Mouse (Mus musculus) gonadal fat pad, adult 2 months (tissue): ENCODE measurements around the gene Actg2. TPM values are rescaled to one million over a fixed set of nuclear protein-coding genes. Genes with fewer than 3 reads are reported as not detected.
A peak's percentile ranks its signal among the peaks of the same experiment; 100 is the strongest.
"Not testable (repeated sequence)": the region's sequence is repeated elsewhere in the genome, so short reads cannot be mapped to it uniquely, and the experiment has no call there.

Experiments
- DNase-seq: peaks from one replicate; pipeline ENCODE4 v3.0.0-alpha.2; 2012; ENCODE audit warnings: low read depth
- polyA plus RNA-seq: library from polyadenylated mRNA; depleted of rRNA; stranded (reverse); fragments of >200 nt; gene quantifications from 2 replicates; pipeline ENCODE4 v1.2.3, GENCODE M21; 2012; rRNA removed

Gene Actg2
- 1,397 and 1,448 TPM in 2 replicates for polyA plus RNA-seq

DNA sequence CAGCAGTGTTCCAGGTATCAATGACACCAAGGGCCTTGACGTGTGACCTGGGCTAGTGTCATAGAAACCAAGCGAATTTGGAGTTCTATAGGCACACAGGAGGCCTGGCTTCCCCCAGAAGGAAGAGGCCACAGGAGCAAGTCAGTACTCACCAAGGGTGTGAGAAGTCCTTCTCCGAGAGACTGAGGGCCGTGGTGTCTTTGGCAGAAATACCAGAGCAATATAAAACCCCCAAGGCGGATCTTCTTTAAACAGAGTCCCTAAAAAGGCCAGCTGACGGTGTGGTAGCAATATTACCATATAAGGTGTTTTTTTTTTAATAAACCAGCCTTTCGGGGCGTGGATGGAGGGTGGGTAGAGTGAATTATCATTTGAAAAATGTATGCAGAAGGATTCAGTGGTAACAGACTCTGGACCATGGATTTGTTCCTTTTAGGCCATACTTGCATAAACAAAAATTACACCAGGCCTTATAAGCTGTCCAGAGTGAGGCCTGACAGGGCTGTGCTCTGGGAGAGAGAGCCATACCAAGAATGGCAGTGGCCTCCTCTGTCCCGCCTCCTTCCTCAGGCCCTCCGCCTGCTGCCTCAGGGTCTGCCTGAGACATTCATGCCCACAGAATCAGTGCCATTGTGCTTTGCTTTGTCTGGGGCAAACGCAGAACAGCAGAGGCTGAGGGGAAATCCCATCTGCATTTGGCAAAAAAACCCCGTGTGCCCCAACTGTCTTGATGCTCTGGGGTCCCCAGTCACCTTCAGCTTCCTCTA is at the start of gene Actg2:
TSS of gene Actg2 (minus strand) at position 238 of the 767 bp plus-strand sequence.
- no peak for DNase-seq

DNA sequence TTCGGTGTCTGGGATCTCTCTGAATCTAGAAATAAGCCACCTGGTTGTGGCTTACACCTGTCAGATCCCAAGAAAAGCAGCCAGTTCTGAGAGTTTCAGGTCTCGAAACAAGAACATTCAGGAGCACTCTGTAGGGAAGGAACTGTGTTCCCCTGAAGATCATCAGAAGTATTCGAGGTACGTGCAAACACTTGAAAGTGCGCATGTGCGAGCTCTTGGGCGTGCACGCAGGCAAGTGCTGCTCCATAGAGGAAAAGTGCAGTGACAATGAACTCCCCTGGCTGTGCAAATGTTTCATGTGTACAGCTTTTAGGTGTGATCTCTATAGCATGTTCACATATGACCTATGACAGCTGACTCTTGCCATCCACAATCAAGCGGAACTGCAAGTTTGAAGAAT is 49.3 kb upstream of the Actg2 start:
- DNase-seq, result not testable (repeated sequence)

DNA sequence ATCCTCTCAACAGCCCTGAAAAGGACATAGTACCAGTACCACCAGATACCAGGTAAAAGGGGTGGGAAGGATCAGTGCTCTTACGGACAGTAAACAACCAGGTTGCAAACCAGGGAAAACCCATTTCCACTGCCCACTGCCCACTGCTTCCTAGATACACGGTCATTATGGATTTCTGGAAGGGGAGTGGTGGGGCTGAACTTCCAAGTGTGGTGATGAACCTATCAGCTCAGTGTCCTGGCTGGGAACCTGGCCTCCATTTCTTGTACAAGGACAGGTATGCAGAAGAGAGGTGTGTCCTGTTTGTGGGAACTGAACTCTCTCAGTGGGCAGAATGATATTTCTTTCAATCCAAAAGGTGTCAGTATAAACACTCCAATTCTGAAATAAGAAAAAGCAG is 47.5 kb upstream of the Actg2 start:
- no peak for DNase-seq

DNA sequence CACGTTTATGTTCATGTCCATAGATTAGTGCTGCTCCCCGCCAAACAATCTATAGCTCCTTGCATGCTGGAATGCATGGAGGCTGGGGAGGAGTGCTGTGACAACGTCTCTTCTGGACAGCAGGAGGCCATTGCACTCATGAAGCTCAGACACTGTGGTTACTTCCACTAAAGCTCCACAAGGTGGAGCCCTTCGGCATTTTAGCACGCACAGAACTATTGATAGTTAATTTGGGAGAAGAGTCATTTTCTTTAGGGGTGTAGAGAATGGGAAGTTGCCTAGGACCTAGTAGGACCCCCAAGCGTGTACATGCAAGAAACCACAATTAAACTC is 46.8 kb upstream of the Actg2 start:
- DNase-seq, result no peak

DNA sequence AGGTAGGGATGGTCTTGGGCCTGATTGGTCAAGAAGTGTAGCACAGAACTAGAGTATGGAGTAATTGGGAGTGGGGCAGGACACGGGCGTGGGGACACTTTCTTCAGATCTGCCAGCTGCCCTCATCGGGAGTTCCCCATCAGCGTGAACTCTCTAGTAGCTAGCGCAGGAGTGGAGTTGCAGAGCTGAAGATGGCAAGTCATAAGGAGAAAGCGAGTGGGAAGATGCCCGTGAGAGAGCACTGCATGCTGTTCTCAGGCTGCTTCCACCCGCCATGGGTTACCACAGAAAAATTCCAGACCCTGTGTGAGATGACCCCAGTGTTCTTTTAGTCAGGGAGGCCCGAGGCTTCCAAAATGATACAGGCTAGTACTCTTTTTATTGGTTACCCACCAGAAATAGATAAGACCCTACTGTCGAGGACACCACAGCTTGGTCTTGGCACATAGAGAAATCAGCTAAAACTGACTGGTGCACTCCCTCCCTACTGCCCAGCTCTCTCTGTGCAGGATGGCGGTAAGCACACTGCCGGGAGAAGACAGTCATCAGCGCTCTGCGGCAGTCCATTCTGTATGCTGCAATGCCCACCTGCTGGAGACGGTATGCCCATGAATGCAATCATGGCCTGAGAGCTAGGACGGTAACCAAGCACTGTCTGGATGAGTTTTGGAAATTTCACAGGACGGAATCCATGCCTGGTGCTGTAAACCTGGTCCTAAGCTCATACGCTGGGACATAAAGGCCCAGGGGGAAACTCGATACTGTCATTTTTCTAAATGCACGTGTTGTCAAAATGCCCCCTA is 46.3 kb upstream of the Actg2 start:
- no peak for DNase-seq

DNA sequence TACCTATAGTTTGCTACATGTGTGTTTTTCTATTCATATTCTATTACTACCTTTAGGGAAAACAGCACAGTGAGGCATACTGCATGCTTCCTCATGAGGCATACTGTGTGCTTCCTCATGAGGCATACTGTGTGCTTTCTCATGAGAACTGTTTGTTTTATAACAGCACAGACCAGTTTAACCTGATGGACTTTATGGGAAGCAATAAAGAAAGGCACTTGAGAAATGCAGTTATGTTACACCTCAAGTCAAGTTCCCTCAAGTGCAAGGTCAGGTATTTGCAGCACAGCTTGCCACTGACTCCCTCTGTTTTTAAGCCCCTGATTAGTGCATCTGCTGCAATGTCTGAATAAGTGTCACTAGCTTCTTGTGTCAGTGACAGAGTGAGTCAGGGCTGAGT is 41.5 kb upstream of the Actg2 start:
- DNase-seq, result peak; percentile 54

DNA sequence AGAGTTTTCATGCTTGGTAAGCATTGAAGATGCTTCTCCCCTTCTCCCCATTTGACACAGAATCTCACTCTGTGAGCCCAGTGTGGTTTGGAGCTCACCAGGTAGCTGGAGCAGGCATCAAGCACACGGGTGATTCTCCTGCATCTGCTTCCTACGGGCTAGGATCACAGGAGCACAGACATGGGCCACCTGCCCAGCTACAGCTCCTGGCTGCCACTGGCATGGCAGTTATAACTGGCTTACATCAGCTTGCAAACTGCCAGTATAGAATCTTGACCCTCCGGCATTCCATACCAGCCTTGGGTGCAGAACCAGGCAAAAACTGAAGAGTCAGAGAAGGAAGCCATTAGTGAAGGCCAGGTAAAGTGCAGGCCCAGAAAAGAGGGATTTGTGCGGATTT is 39.5 kb upstream of the Actg2 start:
- DNase-seq, result no peak

DNA sequence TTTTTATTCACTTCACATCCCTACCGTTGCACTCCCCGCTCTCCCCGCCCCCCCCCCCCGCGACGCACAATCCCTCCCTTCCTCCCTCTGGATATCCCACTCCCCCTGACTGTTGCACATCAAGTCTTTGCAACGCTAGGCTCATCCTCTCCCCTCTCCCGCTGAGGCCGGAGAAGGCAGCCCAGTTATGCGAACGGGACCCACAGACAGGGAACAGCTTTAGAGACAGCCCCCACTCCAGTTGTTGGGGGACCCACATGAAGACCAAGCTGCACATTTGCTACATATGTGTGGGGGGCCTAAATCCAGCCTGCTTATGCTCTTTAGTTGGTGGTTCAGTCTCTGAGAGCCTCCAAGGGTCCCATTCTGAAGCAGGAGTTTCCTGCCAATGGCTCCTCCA is 36.6 kb upstream of the Actg2 start, which contains the start of gene Stambp:
TSS of gene Stambp (minus strand) at position 59 of the 400 bp plus-strand sequence.
- DNase-seq, result no peak

DNA sequence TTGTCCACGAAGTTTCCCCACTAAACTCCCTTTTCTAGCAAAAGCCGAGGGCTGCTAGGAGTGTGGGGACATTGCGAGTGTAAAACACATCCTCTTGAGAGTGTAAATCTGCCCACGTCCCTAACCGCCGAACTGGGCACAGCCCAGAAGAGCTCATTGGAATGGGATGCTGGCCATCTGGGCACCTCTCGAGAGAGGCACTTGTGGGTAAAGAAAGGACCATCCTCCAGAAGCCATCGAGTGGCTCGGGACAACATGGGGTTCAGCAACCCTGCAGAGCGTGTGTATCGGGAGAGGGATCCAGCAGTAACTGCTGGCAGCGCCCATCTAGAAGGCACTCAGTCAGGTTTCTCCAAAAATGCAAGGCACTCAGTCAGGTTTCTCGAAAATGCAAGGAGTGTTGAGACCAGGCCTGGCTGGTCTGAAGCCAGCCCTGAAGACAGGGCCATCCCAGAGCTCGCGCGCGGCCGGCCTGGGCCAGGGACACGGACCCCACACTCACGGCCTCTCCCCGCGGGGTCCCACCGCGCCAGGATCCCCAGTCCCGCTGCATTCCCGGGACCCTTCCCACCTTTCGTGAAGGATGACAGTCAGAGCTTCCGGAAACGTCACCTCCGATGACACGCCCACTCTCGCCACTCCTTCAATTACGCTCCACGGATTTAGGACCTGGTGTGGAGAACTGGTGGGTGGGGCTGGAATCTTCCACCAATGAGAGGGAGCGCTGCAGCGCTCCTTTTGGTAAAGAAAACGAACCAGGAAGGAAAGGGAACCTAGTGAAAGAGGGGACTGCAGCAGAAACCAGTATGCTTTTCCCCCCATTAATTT is 36.0 kb upstream of the Actg2 start:
- DNase-seq, result peak; percentile 70

DNA sequence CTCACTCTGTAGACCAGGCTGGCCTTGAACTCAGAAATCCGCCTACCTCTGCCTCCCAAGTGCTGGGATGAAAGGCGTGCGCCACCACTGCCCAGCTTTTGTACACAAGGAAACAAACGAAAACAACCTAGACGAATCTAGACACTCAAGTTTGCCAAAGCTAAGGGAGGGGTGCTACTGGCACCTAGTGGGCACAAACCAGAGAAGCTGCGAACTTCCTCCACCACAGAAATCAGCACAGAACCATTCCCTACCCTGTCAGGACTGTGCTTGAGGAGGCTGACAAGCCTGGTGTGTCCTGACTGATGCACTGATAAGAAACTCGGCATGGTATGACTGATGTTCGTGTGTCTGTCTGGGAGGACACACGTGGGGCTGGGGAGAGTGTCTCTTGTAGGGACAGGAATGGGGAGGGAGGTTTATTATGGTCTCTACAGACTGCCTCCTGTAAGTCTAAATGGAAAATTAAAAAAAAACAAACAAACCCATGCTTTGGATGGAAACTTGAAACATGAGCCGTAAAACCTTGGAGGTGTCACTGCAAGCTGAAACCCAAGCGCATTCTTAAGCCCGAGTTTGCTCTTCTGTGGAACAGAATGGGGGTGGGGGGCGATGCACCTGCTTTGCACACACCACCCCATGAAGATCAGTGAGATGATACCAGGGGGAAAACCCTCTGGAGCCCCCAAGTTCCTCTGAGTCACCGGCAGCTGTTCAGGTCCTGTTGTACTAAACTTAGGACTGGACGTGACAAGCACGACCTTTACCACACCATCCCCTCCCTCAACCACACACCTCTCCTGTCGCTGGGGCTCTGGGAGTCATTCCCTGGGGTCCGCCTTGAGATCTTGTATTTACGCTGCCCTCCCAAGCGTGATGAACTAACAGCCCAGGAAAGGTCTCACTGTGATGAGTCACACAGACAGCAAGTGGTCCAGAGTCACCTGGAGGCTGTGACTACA is 33.1 kb upstream of the Actg2 start:
- DNase-seq, result no peak

DNA sequence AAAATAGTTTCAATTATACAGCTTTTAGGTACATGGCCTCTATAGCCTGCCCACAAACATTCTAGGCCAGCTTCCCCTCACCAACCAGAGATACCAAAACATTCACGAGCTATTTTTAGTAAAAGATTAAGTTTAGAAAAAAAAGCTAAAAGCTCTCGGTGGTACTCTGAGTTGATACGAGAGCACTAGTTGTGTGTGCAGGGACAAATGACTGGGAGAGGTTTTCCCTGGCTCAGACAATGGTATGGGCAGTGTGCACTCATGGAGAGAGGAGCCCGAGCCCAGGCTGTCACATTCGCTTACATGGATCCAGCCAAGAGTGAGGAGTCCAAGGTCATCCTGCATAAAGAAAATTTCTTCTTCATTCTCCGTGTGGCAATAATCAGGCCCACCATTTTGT is 19.9 kb upstream of the Actg2 start:
- no peak for DNase-seq

DNA sequence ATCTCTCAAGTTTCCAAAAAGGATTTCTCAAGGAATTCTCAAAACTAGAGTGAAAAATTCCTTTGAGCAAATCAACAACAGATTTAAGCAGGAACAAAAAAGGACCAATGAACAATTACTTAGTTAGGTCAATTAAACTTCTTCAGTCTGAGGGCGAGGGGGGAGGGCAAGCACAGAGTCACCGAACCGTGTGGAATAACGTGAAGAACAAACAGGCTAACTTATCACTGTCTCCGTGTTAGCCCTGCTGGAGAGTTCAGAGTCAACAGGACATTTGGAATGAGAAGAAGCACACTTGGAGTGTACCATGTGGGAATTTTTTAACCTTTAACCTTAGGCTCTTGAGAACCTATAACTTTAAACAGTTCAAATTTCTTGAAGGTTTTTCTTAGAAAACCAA is 12.3 kb upstream of the Actg2 start:
- DNase-seq, result no peak

DNA sequence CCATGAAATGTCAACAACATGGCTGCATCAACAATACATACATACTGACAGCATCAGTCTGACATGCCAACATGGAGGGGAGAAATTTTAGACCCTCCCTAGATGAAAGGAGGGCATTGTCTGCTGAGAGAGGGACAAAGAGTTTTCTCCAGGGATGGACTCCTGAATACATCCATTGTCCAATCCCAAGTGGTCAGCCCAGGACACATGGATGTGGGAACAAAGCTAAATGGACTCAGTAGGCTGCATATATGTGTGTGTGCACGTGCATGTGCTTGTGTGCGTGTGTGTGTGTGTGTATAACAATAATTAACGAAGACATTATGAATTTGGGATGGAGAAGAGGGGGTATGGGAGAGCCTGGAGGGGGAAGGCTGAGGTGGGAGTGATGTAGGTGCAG is 9.7 kb upstream of the Actg2 start:
- DNase-seq, result no peak

DNA sequence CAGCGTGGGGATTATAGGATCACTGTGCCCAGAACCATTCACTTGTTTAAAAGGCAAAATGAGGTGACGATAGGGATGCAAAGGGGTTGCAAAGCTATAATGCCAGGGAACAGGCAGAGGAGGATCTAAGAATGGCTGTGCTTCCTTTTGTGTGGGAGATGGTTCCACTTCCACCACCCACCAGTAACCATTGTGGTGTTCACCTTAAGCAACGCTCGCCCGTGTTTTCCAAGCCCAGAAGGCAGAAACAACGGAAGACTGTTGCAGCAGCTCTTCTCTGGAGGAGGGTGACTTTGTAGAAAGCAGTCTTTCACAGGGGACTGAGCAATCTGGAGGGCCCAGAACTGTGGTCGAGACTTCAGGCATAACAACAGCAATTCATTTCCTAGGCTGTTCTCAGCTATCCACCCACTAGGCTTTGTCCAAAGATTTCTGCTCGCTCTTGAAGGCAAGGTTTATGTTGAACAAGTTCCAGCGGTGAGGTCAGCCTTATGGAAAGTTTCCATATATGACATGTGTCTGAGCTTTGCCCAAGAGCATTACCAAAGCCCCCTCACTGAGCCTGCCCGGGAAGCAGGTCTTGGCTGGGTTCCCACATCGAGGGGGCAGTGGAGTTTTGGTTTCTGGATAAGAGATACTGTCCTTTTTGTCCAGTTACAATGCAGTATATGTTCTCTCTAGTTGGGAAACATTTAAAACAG is 5.8 kb upstream of the Actg2 start:
- peak; percentile 54 for DNase-seq

DNA sequence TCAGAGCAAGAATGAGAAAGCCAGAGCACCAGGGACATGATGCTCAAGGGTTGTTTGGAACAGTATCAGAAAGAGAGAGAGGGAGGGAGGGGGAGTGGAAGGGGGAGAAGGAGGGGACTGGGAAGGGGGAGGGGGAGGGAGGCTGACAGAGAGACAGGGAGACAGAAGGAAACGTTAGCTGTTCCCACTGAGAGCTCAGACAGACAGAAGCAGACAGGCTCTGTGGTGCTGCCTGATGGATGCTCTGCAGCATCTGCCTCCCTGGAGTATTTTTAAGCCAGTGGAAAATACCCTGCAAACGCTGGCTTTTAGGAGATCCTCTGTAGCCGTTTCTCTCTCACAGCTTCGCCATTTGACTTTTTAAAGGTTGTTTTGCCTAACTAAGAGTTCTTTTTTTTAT is 4.0 kb upstream of the Actg2 start:
- DNase-seq, result no peak

DNA sequence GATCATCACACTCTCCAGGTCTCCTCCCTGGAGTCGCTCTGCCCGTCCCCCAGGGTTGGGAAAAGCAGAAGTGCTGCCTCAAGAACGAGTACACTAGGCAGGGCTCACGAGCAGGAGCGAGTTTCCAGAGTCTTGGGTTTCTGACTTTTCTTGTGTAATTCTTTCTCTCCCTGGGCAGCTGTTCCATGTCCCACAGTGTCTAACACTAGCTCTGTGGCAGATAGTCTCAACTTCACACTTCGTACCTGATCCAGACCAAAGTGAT is 662 bp upstream of the Actg2 start:
- DNase-seq, result no peak

DNA sequence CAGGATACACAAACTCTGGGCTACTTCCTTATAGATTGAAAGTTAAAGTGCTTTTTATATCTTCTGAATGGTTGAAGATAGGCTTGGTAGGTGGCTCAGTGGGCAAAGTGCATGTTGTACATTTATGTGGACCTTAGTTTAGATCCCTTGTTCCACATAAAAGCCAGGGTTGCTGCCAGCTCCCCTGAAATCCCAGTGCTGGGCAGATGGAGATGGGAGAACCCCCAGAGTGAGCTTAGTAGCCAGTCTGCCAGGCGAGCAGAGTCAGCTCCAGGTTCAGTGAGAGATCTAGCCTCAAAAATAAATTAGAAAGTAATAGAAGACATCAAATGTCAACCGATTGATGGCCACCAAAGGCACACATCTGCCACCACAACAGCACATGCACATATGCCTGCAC is 3.5 kb downstream of the Actg2 start:
- no peak for DNase-seq

DNA sequence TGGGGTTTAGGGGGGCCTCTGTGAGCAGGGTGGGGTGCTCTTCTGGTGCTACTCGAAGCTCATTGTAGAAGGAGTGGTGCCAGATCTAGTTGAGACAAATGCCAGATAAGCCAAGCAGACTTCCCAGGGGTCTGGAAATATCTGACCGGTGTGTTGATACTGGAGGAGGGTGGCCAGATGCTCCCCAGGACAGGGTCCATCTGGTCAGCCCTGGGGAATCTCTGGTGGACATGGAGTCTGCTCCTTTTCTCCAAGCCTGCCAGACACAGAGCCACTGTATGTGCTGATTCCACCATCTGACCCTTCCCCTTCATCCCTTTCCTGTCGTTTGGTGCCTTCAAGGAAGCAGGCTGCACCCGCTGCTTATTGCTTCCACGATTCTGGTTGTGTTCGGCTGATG is 12.9 kb downstream of the Actg2 start:
- DNase-seq, result no peak

DNA sequence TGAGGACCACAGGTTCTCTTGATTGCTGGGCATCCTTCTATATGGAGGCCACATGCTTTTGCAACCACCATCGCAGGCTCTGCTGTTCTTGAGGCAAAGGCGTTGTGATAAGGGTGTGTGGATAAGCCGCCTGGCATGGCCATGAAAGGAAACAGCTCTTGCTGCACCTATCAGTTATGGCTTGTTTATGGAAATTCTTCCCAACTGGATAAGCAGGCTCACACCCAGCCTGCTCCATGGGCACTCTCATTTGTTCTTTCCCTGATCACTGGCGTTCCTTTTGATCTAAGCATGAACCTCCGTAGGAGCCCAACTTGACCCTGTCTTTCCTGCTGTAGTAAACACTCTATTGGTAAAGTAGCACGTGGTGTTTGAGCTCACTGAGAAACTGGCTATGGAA is 14.3 kb downstream of the Actg2 start:
- no peak for DNase-seq

DNA sequence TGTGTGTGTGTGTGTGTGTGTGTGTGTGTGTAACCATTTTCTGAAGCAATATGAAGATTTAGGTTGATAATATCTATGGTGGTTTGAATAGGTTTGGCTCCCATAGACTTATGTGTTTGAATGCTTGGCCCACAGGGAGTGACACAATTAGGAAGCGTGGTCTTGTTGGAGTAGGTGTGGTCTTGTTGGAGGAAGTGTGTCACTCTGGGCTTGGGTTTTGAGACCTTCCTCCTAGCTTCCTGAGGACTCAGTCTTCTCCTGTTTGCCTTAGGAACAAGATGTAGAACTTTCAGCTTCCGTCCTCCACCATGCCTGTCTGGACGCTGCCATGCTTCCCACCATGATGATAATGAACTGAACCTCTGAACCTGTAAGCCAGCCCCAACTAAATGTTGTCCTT is 17.4 kb downstream of the Actg2 start:
- DNase-seq, result no peak

DNA sequence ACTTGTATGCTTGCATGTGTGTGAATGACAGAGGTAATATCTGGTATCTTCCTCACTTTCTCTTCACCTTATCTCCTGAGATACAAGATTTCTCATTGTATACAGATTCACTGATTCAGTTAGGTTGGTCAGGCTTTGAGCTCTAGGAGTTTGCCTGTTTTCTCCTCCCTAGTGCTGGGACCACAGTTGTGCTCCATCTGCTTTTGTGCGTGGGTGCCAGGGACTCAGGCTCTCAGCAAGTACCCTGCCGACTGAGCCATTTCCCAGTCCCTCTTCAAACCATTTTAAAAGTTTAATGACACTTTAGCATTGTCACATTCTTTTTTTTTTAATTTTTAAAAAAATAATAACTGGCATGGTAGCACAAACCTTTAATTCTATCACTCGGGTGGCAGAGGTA is 20.9 kb downstream of the Actg2 start:
- no peak for DNase-seq
